Mouse (Mus musculus) heart, embryonic 15.5 days (tissue): Measurements from ENCODE around the gene Trem2. TPM values are rescaled to one million over a fixed set of nuclear protein-coding genes. Genes with fewer than 3 reads are reported as not detected.
"Not testable (repeated sequence)": the region's sequence is repeated elsewhere in the genome, so short reads cannot be mapped to it uniquely, and the experiment has no call there.

ENCODE experiments used
- ATAC-seq: fragments of 200-750 bp; cut with Nextera tagmentation; replicated peaks from 2 replicates; pipeline ENCODE4 v1.8.0; 2017; ENCODE audit warnings: low read depth, moderate TSS enrichment; ENCODE audit not compliant: insufficient number of reproducible peaks, insufficient read depth, low FRiP score
- H3K27ac ChIP-seq: fragments of 300-500 bp; sonication (generic); 2 replicates; pipeline ENCODE4 v1.5.1; 2015; ENCODE audit warnings: mild to moderate bottlenecking, inconsistent platforms
- H3K27me3 ChIP-seq: fragments of 300-500 bp; sonication (generic); 2 replicates; pipeline ENCODE4 v1.6.1; 2015; ENCODE audit warnings: inconsistent platforms
- H3K36me3 ChIP-seq: fragments of 300-500 bp; sonication (generic); 2 replicates; pipeline ENCODE4 v1.6.1; 2015; ENCODE audit warnings: mild to moderate bottlenecking, inconsistent platforms
- H3K4me1 ChIP-seq: fragments of 300-500 bp; sonication (generic); replicated peaks from 2 replicates; pipeline ENCODE4 v1.6.1; 2015; ENCODE audit warnings: inconsistent platforms
- H3K4me2 ChIP-seq: fragments of 300-500 bp; sonication (generic); 2 replicates; pipeline ENCODE4 v1.6.1; 2015; ENCODE audit warnings: inconsistent platforms, mild to moderate bottlenecking, moderate library complexity
- H3K4me3 ChIP-seq: fragments of 300-500 bp; sonication (generic); 2 replicates; pipeline ENCODE4 v1.5.1; 2015; ENCODE audit warnings: mild to moderate bottlenecking, inconsistent platforms
- H3K9ac ChIP-seq: fragments of 300-500 bp; sonication (generic); 2 replicates; pipeline ENCODE4 v1.6.1; 2015; ENCODE audit warnings: mild to moderate bottlenecking, inconsistent platforms
- H3K9me3 ChIP-seq: fragments of 300-500 bp; sonication (generic); replicated peaks from 2 replicates; pipeline ENCODE4 v1.6.1; 2016; ENCODE audit warnings: inconsistent platforms
- whole genome bisulfite sequencing: fragments of 180-500 bp; shearing (Covaris S2); methylation state at CpG from one replicate; pipeline ENCODE4 v1.1.7; 2015; ENCODE audit warnings: mixed read lengths; 5-methylcytosine and 5-hydroxymethylcytosine counted together
- polyA plus RNA-seq: library from polyadenylated mRNA; unstranded; fragments of >200 nt; fragmentation: Nextera tagmentation; extraction: Ambion mirVana; gene quantifications from 2 replicates; pipeline ENCODE4 v1.2.1, GENCODE M21; 2015

Gene Trem2
- polyA plus RNA-seq, 1 experiment from 2014 or later = 2.7 TPM

GRCm38 (mm10) chr17:48350681-48351193, 4.5 kb downstream of the Trem2 start:
- H3K27ac ChIP-seq = no peak overlapping the region
- H3K9ac ChIP-seq = no peak overlapping the region
- no peaks in the 10 kb centered on the region for H3K4me1 ChIP-seq
- no peak overlapping the region for H3K4me2 ChIP-seq
- no peak for ATAC-seq
- no peaks in the 10 kb centered on the region for H3K36me3 ChIP-seq
- 73% methylated on average over 5 of the region's 5 CpGs for WGBS
- H3K9me3 ChIP-seq = no peaks in the 10 kb centered on the region
- no peaks in the 10 kb centered on the region for H3K27me3 ChIP-seq
- no peak overlapping the region for H3K4me3 ChIP-seq

GRCm38 (mm10) chr17:48352976-48353375, 6.8 kb downstream of the Trem2 start:
- not testable (repeated sequence) for H3K4me1 ChIP-seq, H3K4me2 ChIP-seq, ATAC-seq, H3K27ac ChIP-seq, H3K36me3 ChIP-seq, H3K9ac ChIP-seq, H3K27me3 ChIP-seq, H3K4me3 ChIP-seq, H3K9me3 ChIP-seq
- WGBS = 77% methylated on average over 7 of the region's 7 CpGs

GRCm38 (mm10) chr17:48355822-48356221, 9.6 kb downstream of the Trem2 start:
- Histone ChIP-seq H3K27ac (no peak overlapping the region), H3K9ac (no peak overlapping the region), H3K4me1 (peaks cover 2% of the 10 kb centered on the region; the same call in 1 of the 2 replicates), H3K4me3 (no peak overlapping the region), H3K9me3 (no peaks in the 10 kb centered on the region), H3K4me2 (no peak overlapping the region), H3K27me3 (no peaks in the 10 kb centered on the region), H3K36me3 (no peaks in the 10 kb centered on the region)
- ATAC-seq = no peak
- 84% methylated on average over 3 of the region's 3 CpGs for WGBS

- no peaks in the 10 kb centered on the region for H3K9me3 ChIP-seq
- H3K27me3 ChIP-seq = no peaks in the 10 kb centered on the region
- WGBS = 55% methylated on average over 2 of the region's 2 CpGs
- no peak overlapping the region for H3K4me2 ChIP-seq
- H3K36me3 ChIP-seq = no peaks in the 10 kb centered on the region
- H3K4me3 ChIP-seq = no peak overlapping the region
- H3K27ac ChIP-seq = no peak overlapping the region
- no peak for ATAC-seq
- peaks cover 14% of the 10 kb centered on the region for H3K4me1 ChIP-seq
- H3K9ac ChIP-seq = no peak overlapping the region
Observed at GRCm38 (mm10) chr17:48357892-48358291, 11.7 kb downstream of the Trem2 start.

GRCm38 (mm10) chr17:48359616-48360015, 13.4 kb downstream of the Trem2 start, which contains the start of gene Treml1:
TSS of gene Treml1 (plus strand) at chr17:48359916.
- ATAC-seq = no peak
- Histone ChIP-seq H3K9me3 (no peaks in the 10 kb centered on the region), H3K4me1 (peaks cover 27% of the 10 kb centered on the region), H3K4me2 (no peak within 1 kb of the TSS), H3K27me3 (no peaks in the 10 kb centered on the region), H3K4me3 (no peak within 1 kb of the TSS), H3K36me3 (no peaks in the 10 kb centered on the region), H3K27ac (no peak within 1 kb of the TSS), H3K9ac (no peak within 1 kb of the TSS)
- 69% methylated on average over 7 of the region's 7 CpGs for WGBS

- Histone ChIP-seq H3K4me1 (peaks cover 27% of the 10 kb centered on the region), H3K4me3 (no peak overlapping the region), H3K9me3 (no peaks in the 10 kb centered on the region), H3K36me3 (no peaks in the 10 kb centered on the region), H3K27ac (no peak overlapping the region), H3K9ac (no peak overlapping the region), H3K4me2 (no peak overlapping the region), H3K27me3 (no peaks in the 10 kb centered on the region)
- no peak for ATAC-seq
- WGBS = 22% methylated on average over 4 of the region's 4 CpGs
Observed at GRCm38 (mm10) chr17:48360462-48360861, 14.3 kb downstream of the Trem2 start.

GRCm38 (mm10) chr17:48362346-48362745, 16.1 kb downstream of the Trem2 start:
- H3K4me2 ChIP-seq = peak overlapping the region; percentile 52
- peaks cover 27% of the 10 kb centered on the region for H3K4me1 ChIP-seq
- no peak for ATAC-seq
- H3K27me3 ChIP-seq = no peaks in the 10 kb centered on the region
- H3K4me3 ChIP-seq = no peak overlapping the region
- peak overlapping the region; percentile 81 for H3K27ac ChIP-seq
- no peaks in the 10 kb centered on the region for H3K36me3 ChIP-seq
- H3K9ac ChIP-seq = no peak overlapping the region
- 28% methylated on average over 3 of the region's 3 CpGs for WGBS
- H3K9me3 ChIP-seq = no peaks in the 10 kb centered on the region

- Histone ChIP-seq H3K9me3 (no peaks in the 10 kb centered on the region), H3K4me1 (peaks cover 27% of the 10 kb centered on the region), H3K4me2 (peak overlapping the region; percentile 52), H3K27me3 (no peaks in the 10 kb centered on the region), H3K4me3 (no peak overlapping the region), H3K36me3 (no peaks in the 10 kb centered on the region), H3K9ac (no peak overlapping the region), H3K27ac (peak overlapping the region; percentile 81)
- 58% methylated on average over 8 of the region's 8 CpGs for WGBS
- no peak for ATAC-seq
Observed at GRCm38 (mm10) chr17:48362966-48363365, 16.8 kb downstream of the Trem2 start.

- H3K27me3 ChIP-seq = no peaks in the 10 kb centered on the region
- H3K9me3 ChIP-seq = no peaks in the 10 kb centered on the region
- H3K4me1 ChIP-seq = peaks cover 27% of the 10 kb centered on the region
- no peak overlapping the region for H3K9ac ChIP-seq
- no peak for ATAC-seq
- H3K4me2 ChIP-seq = no peak overlapping the region
- H3K27ac ChIP-seq = peak overlapping the region; percentile 81
- 40% methylated on average over 6 of the region's 6 CpGs for WGBS
- no peak overlapping the region for H3K4me3 ChIP-seq
- H3K36me3 ChIP-seq = no peaks in the 10 kb centered on the region
Observed at GRCm38 (mm10) chr17:48363421-48363965, 17.3 kb downstream of the Trem2 start.

- Histone ChIP-seq H3K4me2 (no peak overlapping the region), H3K9me3 (no peaks in the 10 kb centered on the region), H3K27me3 (no peaks in the 10 kb centered on the region), H3K4me1 (peaks cover 24% of the 10 kb centered on the region), H3K36me3 (no peaks in the 10 kb centered on the region), H3K9ac (no peak overlapping the region), H3K27ac (no peak overlapping the region), H3K4me3 (no peak overlapping the region)
- no peak for ATAC-seq
- 71% methylated on average over 9 of the region's 9 CpGs for WGBS
Observed at GRCm38 (mm10) chr17:48365511-48366155, 19.4 kb downstream of the Trem2 start.

- no peak for ATAC-seq
- WGBS = 59% methylated on average over 5 of the region's 5 CpGs
- Histone ChIP-seq H3K36me3 (no peaks in the 10 kb centered on the region), H3K27ac (no peak overlapping the region), H3K9me3 (no peaks in the 10 kb centered on the region), H3K9ac (no peak overlapping the region), H3K4me2 (no peak overlapping the region), H3K4me3 (no peak overlapping the region), H3K27me3 (no peaks in the 10 kb centered on the region), H3K4me1 (peaks cover 21% of the 10 kb centered on the region)
Observed at GRCm38 (mm10) chr17:48366806-48367205, 20.6 kb downstream of the Trem2 start.

GRCm38 (mm10) chr17:48371621-48372020, 25.4 kb downstream of the Trem2 start:
- Histone ChIP-seq H3K4me3 (no peak overlapping the region), H3K9me3 (no peaks in the 10 kb centered on the region; the same call in 1 of the 2 replicates), H3K36me3 (no peaks in the 10 kb centered on the region), H3K4me2 (no peak overlapping the region), H3K27me3 (no peaks in the 10 kb centered on the region), H3K4me1 (no peaks in the 10 kb centered on the region), H3K27ac (no peak overlapping the region), H3K9ac (no peak overlapping the region)
- no peak for ATAC-seq
